22 mouse cellular contexts compared by ENCODE assay signal in genomic region chr14:6163538-6163937, GRCm38 (mm10). TPM values are rescaled to one million over a fixed set of nuclear protein-coding genes. Genes with fewer than 3 reads are reported as not detected.
"Had no signal": no experiment of that assay in that cellular context is flagged by ENCODE, and none has a peak within 500 bp of the region (broad histone marks: within the 10 kb centered on the region; RNA-seq: fewer than 3 reads in every experiment).

No protein-coding gene starts in this region.

RNA-seq across cellular contexts. Expression of gene Gm3476, which starts 37.9 kb away (rescaled TPM):
- total RNA-seq: layer of hippocampus, adult 18-20 months; layer of hippocampus, postnatal 25 days; left cerebral cortex, adult 18-20 months; left cerebral cortex, postnatal 25 days; megakaryocyte progenitor cell, adult 5-6 weeks; megakaryocyte-erythroid progenitor cell, adult 5-6 weeks; midbrain, postnatal 0 days had no signal
- polyA plus RNA-seq: intestine, embryonic 16.5 days; kidney, embryonic 15.5 days; limb, embryonic 10.5 days; limb, embryonic 13.5 days; liver, embryonic 12.5 days; liver, embryonic 15.5 days; lung, embryonic 16.5 days; midbrain, embryonic 11.5 days; midbrain, embryonic 14.5 days; midbrain, postnatal 0 days; neural tube, embryonic 11.5 days; neural tube, embryonic 14.5 days; stomach, embryonic 14.5 days; stomach, postnatal 0 days; thymus, postnatal 0 days; urinary bladder, adult 2 months had no signal

RNA-seq across cellular contexts. Expression of gene Gm3468, which starts 55.1 kb away (rescaled TPM):
- total RNA-seq: megakaryocyte-erythroid progenitor cell, adult 5-6 weeks had no signal
- polyA plus RNA-seq: liver, embryonic 15.5 days had no signal

RNA-seq across cellular contexts. Expression of gene Gm21560, which starts 55.6 kb away (rescaled TPM):
- total RNA-seq: megakaryocyte progenitor cell, adult 5-6 weeks; megakaryocyte-erythroid progenitor cell, adult 5-6 weeks; midbrain, postnatal 0 days had no signal
- polyA plus RNA-seq: intestine, embryonic 16.5 days; kidney, embryonic 15.5 days; limb, embryonic 10.5 days; limb, embryonic 13.5 days; liver, embryonic 12.5 days; liver, embryonic 15.5 days; lung, embryonic 16.5 days; midbrain, embryonic 11.5 days; midbrain, embryonic 14.5 days; midbrain, postnatal 0 days; neural tube, embryonic 11.5 days; neural tube, embryonic 14.5 days; stomach, embryonic 14.5 days; stomach, postnatal 0 days; thymus, postnatal 0 days; urinary bladder, adult 2 months had no signal
